Mouse (Mus musculus) CH12.LX (cell line): ENCODE measurements around the gene Nol4l. TPM values are rescaled to one million over a fixed set of nuclear protein-coding genes. Genes with fewer than 3 reads are reported as not detected.

Experiments used
- DNase-seq: peaks from one replicate; pipeline ENCODE4 v3.0.0-alpha.2; 2013; ENCODE audit errors: extremely low read depth
- H3K27ac ChIP-seq: 2 replicates; pipeline ENCODE4 v1.5.1; 2012; ENCODE audit warnings: low read depth, mild to moderate bottlenecking, control low read depth, moderate library complexity; ENCODE audit not compliant: insufficient read depth
- H3K27me3 ChIP-seq: replicated peaks from 2 replicates; pipeline ENCODE3; 2012; ENCODE audit warnings: inconsistent platforms
- H3K36me3 ChIP-seq, 2 experiments: replicated peaks in 1 of 2; 2 replicates each; pipeline versions ENCODE3 to v1.6.1; 2012; ENCODE audit warnings: inconsistent platforms in 1 of 2, low read length in 1 of 2, mild to moderate bottlenecking in 1 of 2, mixed read lengths in 1 of 2, moderate library complexity in 1 of 2; ENCODE audit not compliant: control insufficient read depth in 1 of 2, insufficient read depth in 1 of 2
- H3K4me1 ChIP-seq, 2 experiments: 2 replicates each; pipeline ENCODE4 v1.6.1; 2012; ENCODE audit warnings: inconsistent platforms in 1 of 2, moderate library complexity in 1 of 2; ENCODE audit not compliant: insufficient read depth in 2 of 2, control insufficient read depth in 1 of 2
- H3K4me2 ChIP-seq: 2 replicates; pipeline ENCODE4 v1.6.1; 2012; ENCODE audit warnings: low read depth, mild to moderate bottlenecking, control low read depth; ENCODE audit not compliant: poor library complexity, insufficient read depth, severe bottlenecking
- H3K4me3 ChIP-seq, 3 experiments: fragments of 150-350 bp in 1 of 3; sonication (generic) in 1 of 3; replicated peaks in 1 of 3; 2 replicates each; pipeline versions ENCODE3 to v1.5.1; 2011 to 2012; ENCODE audit warnings: low read depth in 2 of 3, low read length in 2 of 3, mild to moderate bottlenecking in 2 of 3, moderate library complexity in 2 of 3, control low read depth in 1 of 3, improper control_type of control experiment in 1 of 3, inconsistent platforms in 1 of 3, mixed read lengths in 1 of 3; ENCODE audit not compliant: poor library complexity in 1 of 3
- H3K79me2 ChIP-seq: replicated peaks from 2 replicates; pipeline ENCODE4 v1.6.1; 2012; ENCODE audit warnings: mild to moderate bottlenecking, moderate library complexity; ENCODE audit not compliant: control insufficient read depth, poor library complexity, insufficient read depth, severe bottlenecking; ENCODE audit errors: extremely low read depth
- H3K9ac ChIP-seq: 2 replicates; pipeline ENCODE4 v1.6.1; 2012; ENCODE audit warnings: low read depth, mild to moderate bottlenecking, control low read depth, moderate library complexity; ENCODE audit not compliant: insufficient read depth
- H3K9me3 ChIP-seq: replicated peaks from 2 replicates; pipeline ENCODE3; 2012; ENCODE audit warnings: low read length, inconsistent platforms, mixed read lengths
- BHLHE40 ChIP-seq: IDR thresholded peaks from 2 replicates; pipeline ENCODE4 v1.6.1; 2011; ENCODE audit warnings: mild to moderate bottlenecking, low read depth, low read length, improper control_type of control experiment
- CTCF ChIP-seq, 2 experiments: IDR thresholded peaks in 1 of 2; conservative IDR thresholded peaks in 1 of 2; 2 replicates each; pipeline ENCODE4 v1.5.1; 2011 to 2012; ENCODE audit warnings: low read depth in 2 of 2, low read length in 2 of 2, improper control_type of control experiment in 1 of 2, inconsistent platforms in 1 of 2, mild to moderate bottlenecking in 1 of 2, moderate library complexity in 1 of 2
- ELF1 ChIP-seq: IDR thresholded peaks from 2 replicates; pipeline ENCODE4 v1.6.1; 2014; ENCODE audit warnings: low read depth, mild to moderate bottlenecking, inconsistent platforms, low read length, improper control_type of control experiment
- EP300 ChIP-seq: IDR thresholded peaks from 2 replicates; pipeline ENCODE4 v1.6.1; 2011; ENCODE audit warnings: low read length, improper control_type of control experiment
- ETS1 ChIP-seq: conservative IDR thresholded peaks from 2 replicates; pipeline ENCODE4 v1.6.1; 2012; ENCODE audit warnings: low read depth, mild to moderate bottlenecking, inconsistent platforms, low read length, improper control_type of control experiment, moderate library complexity
- JUN ChIP-seq: IDR thresholded peaks from 2 replicates; pipeline ENCODE4 v1.6.1; 2011; ENCODE audit warnings: low read depth, mild to moderate bottlenecking, low read length, improper control_type of control experiment, moderate library complexity; ENCODE audit not compliant: insufficient read depth
- JUND ChIP-seq: conservative IDR thresholded peaks from 2 replicates; pipeline ENCODE4 v1.6.1; 2011; ENCODE audit warnings: low read depth, low read length, improper control_type of control experiment
- KAT2A ChIP-seq: IDR thresholded peaks from 2 replicates; pipeline ENCODE4 v1.6.1; 2012; ENCODE audit warnings: low read length, improper control_type of control experiment, inconsistent platforms; ENCODE audit not compliant: insufficient replicate concordance
- MAFK ChIP-seq: IDR thresholded peaks from 2 replicates; pipeline ENCODE4 v1.6.1; 2011; ENCODE audit warnings: low read length, improper control_type of control experiment; ENCODE audit not compliant: insufficient replicate concordance
- MAX ChIP-seq: IDR thresholded peaks from 2 replicates; pipeline ENCODE4 v1.6.1; 2011; ENCODE audit warnings: low read length, improper control_type of control experiment
- MAZ ChIP-seq: IDR thresholded peaks from 2 replicates; pipeline ENCODE4 v1.6.1; 2012; ENCODE audit warnings: low read depth, mild to moderate bottlenecking, inconsistent platforms, low read length, improper control_type of control experiment, moderate library complexity
- NELFE ChIP-seq: IDR thresholded peaks from 2 replicates; pipeline ENCODE4 v1.6.1; 2011; ENCODE audit warnings: low read depth, low read length, improper control_type of control experiment
- NRF1 ChIP-seq: IDR thresholded peaks from 2 replicates; pipeline ENCODE4 v1.6.1; 2014; ENCODE audit warnings: low read depth, mild to moderate bottlenecking, inconsistent platforms, low read length, improper control_type of control experiment, moderate library complexity
- PAX5 ChIP-seq: IDR thresholded peaks from 2 replicates; pipeline ENCODE4 v1.6.1; 2012; ENCODE audit warnings: low read length, inconsistent platforms, mixed read lengths
- POLR2A ChIP-seq: IDR thresholded peaks from 2 replicates; pipeline ENCODE4 v1.6.1; 2011; ENCODE audit warnings: low read depth, mild to moderate bottlenecking, improper control_type of control experiment, low read length
- RAD21 ChIP-seq: IDR thresholded peaks from 2 replicates; pipeline ENCODE4 v1.6.1; 2011; ENCODE audit warnings: low read depth, mild to moderate bottlenecking, low read length, improper control_type of control experiment, moderate library complexity
- RCOR1 ChIP-seq: conservative IDR thresholded peaks from 2 replicates; pipeline ENCODE4 v1.6.1; 2012; ENCODE audit warnings: low read depth, mild to moderate bottlenecking, inconsistent platforms, low read length, improper control_type of control experiment
- SMC3 ChIP-seq: IDR thresholded peaks from 2 replicates; pipeline ENCODE4 v1.6.1; 2011; ENCODE audit warnings: low read depth, low read length, improper control_type of control experiment
- USF1 ChIP-seq: IDR thresholded peaks from 2 replicates; pipeline ENCODE4 v1.6.1; 2014; ENCODE audit warnings: low read depth, mild to moderate bottlenecking, inconsistent platforms, low read length, improper control_type of control experiment
- USF2 ChIP-seq: conservative IDR thresholded peaks from 2 replicates; pipeline ENCODE4 v1.6.1; 2011; ENCODE audit warnings: low read depth, low read length, improper control_type of control experiment
- ZC3H11A ChIP-seq: IDR thresholded peaks from 2 replicates; pipeline ENCODE4 v1.6.1; 2012; ENCODE audit warnings: low read depth, mild to moderate bottlenecking, inconsistent platforms, low read length, improper control_type of control experiment
- ZKSCAN1 ChIP-seq: IDR thresholded peaks from 2 replicates; pipeline ENCODE4 v1.6.1; 2012; ENCODE audit warnings: low read depth, inconsistent platforms, low read length, improper control_type of control experiment, borderline replicate concordance
- ZMIZ1 ChIP-seq: IDR thresholded peaks from 2 replicates; pipeline ENCODE4 v1.6.1; 2012; ENCODE audit warnings: low read depth, mild to moderate bottlenecking, inconsistent platforms, low read length, improper control_type of control experiment
- ZNF384 ChIP-seq: IDR thresholded peaks from 2 replicates; pipeline ENCODE4 v1.6.1; 2012; ENCODE audit warnings: low read depth, low read length, improper control_type of control experiment, inconsistent platforms
- dilution Hi-C: fragments of 300-500 bp; cut with MboI; formaldehyde crosslinking; loops from 2 replicates; pipeline ENCODE4 v1.14.3; 2020; ENCODE audit warnings: low sequenced_read_pairs; ENCODE audit not compliant: extremely low pct_unique_long_range_greater_than_20kb, extremely low pct_ligation_motif_present
- in situ Hi-C: fragments of 300-500 bp; cut with MboI; formaldehyde crosslinking; loops from 3 replicates; pipeline ENCODE4 v1.14.3; 2019; ENCODE audit warnings: low sequenced_read_pairs, low pct_ligation_motif_present, low pct_unique_long_range_greater_than_20kb, mixed read lengths
- polyA plus RNA-seq: library from polyadenylated mRNA; unstranded; fragments of >175 nt; gene quantifications from 2 replicates; pipeline ENCODE4 v1.2.1, GENCODE M21; 2012; ENCODE audit warnings: low read depth; ENCODE audit not compliant: insufficient read length
- total RNA-seq, 2 experiments: library from RNA; depleted of rRNA; stranded (reverse); fragments of 300-350 nt in 1 of 2; fragments of >200 nt in 1 of 2; gene quantifications; 2 replicates each; pipeline ENCODE4 v1.2.3; 2012 to 2014

Gene Nol4l
- total and polyA plus RNA-seq, 3 experiments = 1.3 to 3.7 (median 3.5) TPM

- in situ Hi-C loops = no loop called here
- H3K36me3 ChIP-seq = no peaks in the 10 kb centered on the region
- peak overlapping the region; percentile 88 for H3K4me2 ChIP-seq
- peak; percentile 45 for DNase-seq
- no peaks in the 10 kb centered on the region for H3K79me2 ChIP-seq
- H3K4me1 ChIP-seq = peaks cover 30 to 50% of the 10 kb centered on the region in 2 experiments
- dilution Hi-C loops = no loop called here
- H3K9ac ChIP-seq = no peak overlapping the region
- no peak for TF ChIP-seq SMC3
- TF ChIP-seq RAD21 = no peak
- no peak for TF ChIP-seq NRF1
- TF ChIP-seq ELF1 = peak; percentile 27; the same call in 1 of the 2 replicates
- H3K9me3 ChIP-seq = no peaks in the 10 kb centered on the region
- no peaks in the 10 kb centered on the region for H3K27me3 ChIP-seq
- peak overlapping the region; percentile 63 for H3K27ac ChIP-seq
- H3K4me3 ChIP-seq = peak overlapping the region in 2 of 3 experiments; percentile 4 to 8
Measured at GRCm38 (mm10) chr2:153493781-153494292, 35.9 kb downstream of the Nol4l start.

GRCm38 (mm10) chr2:153493393-153493731 lies 36.4 kb downstream of the Nol4l start:
- in situ Hi-C loops (no loop called here), dilution Hi-C loops (no loop called here)
- H3K4me3 ChIP-seq = peak overlapping the region; percentile 8 to 63 (median 46)
- H3K79me2 ChIP-seq = no peaks in the 10 kb centered on the region
- peak overlapping the region; percentile 63; the same call in 1 of the 2 replicates for H3K27ac ChIP-seq
- peak overlapping the region; percentile 88 for H3K4me2 ChIP-seq
- no peak overlapping the region for H3K9ac ChIP-seq
- H3K36me3 ChIP-seq = no peaks in the 10 kb centered on the region
- peaks cover 30 to 50% of the 10 kb centered on the region in 2 experiments for H3K4me1 ChIP-seq
- H3K27me3 ChIP-seq = no peaks in the 10 kb centered on the region
- H3K9me3 ChIP-seq = no peaks in the 10 kb centered on the region
- no peak for DNase-seq
- TF ChIP-seq MAZ = 0 out of 2 replicates have a peak, but pooled peaks have one; percentile 6
- peak; percentile 84 for TF ChIP-seq ZKSCAN1
- TF ChIP-seq JUN = no peak

GRCm38 (mm10) chr2:153492573-153493392 lies 37.0 kb downstream of the Nol4l start, which contains the start of gene 4930404H24Rik:
Gene 4930404H24Rik (plus strand): TSS chr2:153492790.
- Histone ChIP-seq H3K79me2 (no peaks in the 10 kb centered on the region), H3K27ac (peak within 1 kb of the TSS; percentile 63; the same call in 1 of the 2 replicates), H3K9ac (peak within 1 kb of the TSS; percentile 53), H3K4me1 (peaks cover 30 to 50% of the 10 kb centered on the region in 2 experiments), H3K4me3 (peak within 1 kb of the TSS; percentile 30 to 63 (median 46)), H3K4me2 (peak within 1 kb of the TSS; percentile 88), H3K27me3 (no peaks in the 10 kb centered on the region), H3K36me3 (no peaks in the 10 kb centered on the region), H3K9me3 (no peaks in the 10 kb centered on the region)
- dilution Hi-C loops (no loop called here), in situ Hi-C loops (no loop called here)
- peak; percentile 59 for DNase-seq
- TF ChIP-seq USF1 (no peak), NELFE (no peak), MAZ (peak; percentile 87), MAX (no peak), ZMIZ1 (no peak), JUND (no peak), ZNF384 (no peak), PAX5 (no peak), CTCF (conservative IDR thresholded peaks at IDR 0.05 in 1 of 2, IDR thresholded peaks at IDR 0.05 in 1 of 2; ENCODE audit: low read depth in 2 of 2, low read length in 2 of 2) (no peak), RCOR1 (no peak), ETS1 (no peak), POLR2A (no peak; the same call in 1 of the 2 replicates), MAFK (no peak), KAT2A (no peak), ZC3H11A (no peak), JUN (no peak), ELF1 (no peak), BHLHE40 (peak; percentile 76), USF2 (no peak), EP300 (no peak)
